ENCODE assay signal across 7 mouse cellular contexts in the genomic region with DNA sequence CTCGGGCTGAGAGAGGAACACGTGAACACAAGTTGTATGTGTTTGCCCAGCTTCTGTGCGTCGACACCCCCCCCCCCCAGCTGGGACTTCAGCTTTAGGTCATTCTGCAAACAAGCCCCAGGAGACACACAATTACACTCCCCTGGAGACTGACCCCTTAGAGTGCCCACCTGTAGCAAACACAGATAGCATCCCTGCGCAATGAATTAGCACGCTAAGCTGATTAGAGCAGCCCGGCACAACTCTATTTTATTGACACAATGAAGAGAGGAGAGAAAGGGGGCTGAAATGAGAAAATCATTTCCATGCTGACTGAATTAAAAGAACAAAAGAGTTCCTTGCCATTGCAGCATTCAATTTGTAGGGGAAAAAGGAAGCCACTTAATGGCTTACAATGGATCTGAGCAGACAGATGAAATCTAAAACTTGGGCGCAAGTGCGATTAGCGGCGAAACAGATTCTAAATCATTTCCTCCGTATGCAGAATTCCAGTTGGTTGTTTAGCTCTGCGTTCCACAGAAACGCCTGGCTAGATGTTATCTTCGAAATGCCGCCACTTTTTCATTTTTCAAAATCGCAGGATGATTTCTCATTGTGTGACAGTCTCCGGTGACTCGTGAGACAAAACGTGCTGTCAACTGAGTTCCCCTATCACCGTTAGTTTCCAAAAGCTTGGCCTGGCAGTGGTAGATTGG.
DNase-seq lines count a peak whose midpoint lies in the region; ATAC-seq lines count a peak whose summit lies in the region.

No protein-coding gene starts in this region.

- H3K4me1 ChIP-seq in brown adipose tissue, adult 24 weeks (ENCODE audit: control insufficient read depth, insufficient read depth, insufficient read length, low read length) = no peaks in the 10 kb centered on the region
- peaks cover 69% of the 10 kb centered on the region for H3K4me1 ChIP-seq in embryonic facial prominence, embryonic 10.5 days
- H3K4me1 ChIP-seq in hindbrain, embryonic 14.5 days (replicated peaks; ENCODE audit: control insufficient read depth, insufficient read depth, low read length) = peaks cover 14% of the 10 kb centered on the region
- peaks cover 65% of the 10 kb centered on the region for H3K4me1 ChIP-seq in midbrain, embryonic 10.5 days

- peak overlapping the region; percentile 53 for H3K4me2 ChIP-seq in hindbrain, embryonic 14.5 days (replicated peaks)

- peaks cover 32% of the 10 kb centered on the region; the same call in 1 of the 2 replicates for H3K27me3 ChIP-seq in embryonic facial prominence, embryonic 10.5 days (replicated peaks; ENCODE audit: low read depth, poor library complexity, severe bottlenecking)
- H3K27me3 ChIP-seq in hindbrain, embryonic 14.5 days (ENCODE audit: control insufficient read depth, insufficient read depth, low read length) = peaks cover 47% of the 10 kb centered on the region
- peaks cover 77% of the 10 kb centered on the region for H3K27me3 ChIP-seq in midbrain, embryonic 10.5 days (ENCODE audit: low read depth, poor library complexity, severe bottlenecking)

- ATAC-seq in hindbrain, embryonic 14.5 days (ENCODE audit: low FRiP score) = no peak
- ATAC-seq in megakaryocyte, adult 5-6 weeks (ENCODE audit: poor library complexity, severe bottlenecking) = no peak
- no peak for ATAC-seq in CD4-positive, CD25-positive, alpha-beta regulatory T cell, adult 4 months

- no peak overlapping the region for H3K27ac ChIP-seq in brown adipose tissue, adult 24 weeks (replicated peaks; ENCODE audit: low read depth, low read length)
- peak overlapping the region; percentile 62 for H3K27ac ChIP-seq in embryonic facial prominence, embryonic 10.5 days (replicated peaks)
- H3K27ac ChIP-seq in hindbrain, embryonic 14.5 days = no peak overlapping the region
- peak overlapping the region; percentile 70 for H3K27ac ChIP-seq in midbrain, embryonic 10.5 days (replicated peaks)

- H3K36me3 ChIP-seq in embryonic facial prominence, embryonic 10.5 days (replicated peaks) = no peaks in the 10 kb centered on the region
- H3K36me3 ChIP-seq in hindbrain, embryonic 14.5 days (replicated peaks; ENCODE audit: control insufficient read depth, insufficient read depth) = no peaks in the 10 kb centered on the region
- no peaks in the 10 kb centered on the region for H3K36me3 ChIP-seq in midbrain, embryonic 10.5 days

- H3K4me3 ChIP-seq in brown adipose tissue, adult 24 weeks (ENCODE audit: insufficient read depth, low read depth, low read length) = peak overlapping the region; percentile 45
- H3K4me3 ChIP-seq in embryonic facial prominence, embryonic 10.5 days = peak overlapping the region; percentile 49
- peak overlapping the region; percentile 21 for H3K4me3 ChIP-seq in hindbrain, embryonic 14.5 days (replicated peaks; ENCODE audit: low read length)
- peak overlapping the region; percentile 46 for H3K4me3 ChIP-seq in midbrain, embryonic 10.5 days

- WGBS in embryonic facial prominence, embryonic 10.5 days = 3% methylated on average over 21 of the region's 21 CpGs
- 2% methylated on average over 21 of the region's 21 CpGs for WGBS in hindbrain, embryonic 14.5 days
- 4% methylated on average over 21 of the region's 21 CpGs for WGBS in midbrain, embryonic 10.5 days

- H3K9ac ChIP-seq in hindbrain, embryonic 14.5 days = peak overlapping the region; percentile 28; the same call in 1 of the 2 replicates

- no peaks in the 10 kb centered on the region for H3K9me3 ChIP-seq in embryonic facial prominence, embryonic 10.5 days
- H3K9me3 ChIP-seq in hindbrain, embryonic 14.5 days (ENCODE audit: control insufficient read depth, low read length) = no peaks in the 10 kb centered on the region
- no peaks in the 10 kb centered on the region for H3K9me3 ChIP-seq in midbrain, embryonic 10.5 days (replicated peaks)

- peak; percentile 66 for DNase-seq in embryonic facial prominence, embryonic 10.5 days (ENCODE audit: low spot score)
- DNase-seq in hindbrain, embryonic 14.5 days (ENCODE audit: low spot score) = no peak
- peak; percentile 69 for DNase-seq in midbrain, embryonic 10.5 days (ENCODE audit: low spot score)
- no peak for DNase-seq in layer of hippocampus, postnatal 25 days (ENCODE audit: extremely low spot score in 1 of 2, low spot score in 1 of 2)

Comparison
In these comparisons a context has a peak if more than half of its experiments do, and no peak if none do; other contexts are left out.
1. H3K27ac ChIP-seq: peak in embryonic facial prominence, embryonic 10.5 days (single experiment) and midbrain, embryonic 10.5 days (single experiment); none in brown adipose tissue, adult 24 weeks (single experiment) and hindbrain, embryonic 14.5 days (single experiment).
2. DNase-seq: peak in embryonic facial prominence, embryonic 10.5 days (single experiment) and midbrain, embryonic 10.5 days (single experiment); none in hindbrain, embryonic 14.5 days (single experiment) and layer of hippocampus, postnatal 25 days (0 of 2).
3. Peak in every context shown above with its lines, with median percentiles within 50 percentile points of each other: H3K4me3 ChIP-seq.